Mouse (Mus musculus) brain, embryonic 14.5 days (tissue): ENCODE data around the gene Ykt6.

Experiments used
- CTCF ChIP-seq: fragments of 200-500 bp; IDR thresholded peaks from 2 replicates; pipeline ENCODE4 v1.5.1; 2012; ENCODE audit warnings: inconsistent platforms, mild to moderate bottlenecking, moderate library complexity, borderline replicate concordance; ENCODE audit not compliant: insufficient read depth, insufficient read length; ENCODE audit errors: extremely low read depth
- POLR2A ChIP-seq: fragments of 200-500 bp; IDR thresholded peaks from 2 replicates; pipeline ENCODE4 v1.6.1; 2012; ENCODE audit warnings: mild to moderate bottlenecking, inconsistent platforms, borderline replicate concordance; ENCODE audit not compliant: poor library complexity, insufficient read depth, insufficient read length, severe bottlenecking; ENCODE audit errors: extremely low read depth

- TF ChIP-seq CTCF = no peak
- TF ChIP-seq POLR2A = no peak
Measured at GRCm38 (mm10) chr11:5914940-5915339, 40.6 kb upstream of the Ykt6 start.
